Mouse (Mus musculus) heart, embryonic 16.5 days (tissue): Measurements from ENCODE around the gene Traf4. TPM values are rescaled to one million over a fixed set of nuclear protein-coding genes. Genes with fewer than 3 reads are reported as not detected.

Source experiments
- microRNA-seq: library from miRNA; unstranded; fragments of <30 nt; microRNA quantifications from one replicate; pipeline ENCODE4, GENCODE M21; 2017
- polyA plus RNA-seq: library from polyadenylated mRNA; unstranded; fragments of >200 nt; fragmentation: Nextera tagmentation; extraction: Ambion mirVana; gene quantifications from 2 replicates; pipeline ENCODE4 v1.2.1, GENCODE M21; 2015

Gene Traf4
- polyA plus RNA-seq, 1 experiment from 2014 or later: 37.3 TPM

Small RNA genes lying within 50 kb of the gene (microRNA-seq; reads per million reads assigned to microRNA genes)
- 0.59 reads per million for gene Mir7653

Other genes with a start within 250 kb of the Traf4 start
- gene Sez6, start 234.8 kb downstream of the Traf4 start, polyA plus RNA-seq: 0.04 and 0.19 TPM in 2 replicates
- 11.6 and 12.4 TPM in 2 replicates for gene Phf12, start 182.8 kb downstream of the Traf4 start, polyA plus RNA-seq
- 12.3 and 12.6 TPM in 2 replicates for gene Dhrs13, start 133.3 kb downstream of the Traf4 start, polyA plus RNA-seq
- gene Flot2, start 127.7 kb downstream of the Traf4 start, polyA plus RNA-seq: 109 and 112 TPM in 2 replicates
- 27.6 TPM in 2 replicates for gene Eral1, start 85.2 kb downstream of the Traf4 start, polyA plus RNA-seq
- gene Fam222b, start 70.9 kb downstream of the Traf4 start, polyA plus RNA-seq: 14.9 and 15.2 TPM in 2 replicates
- 17.7 TPM in 2 replicates for gene Nek8, start 11.1 kb upstream of the Traf4 start, polyA plus RNA-seq
- 14.2 and 16.1 TPM in 2 replicates for gene Tlcd1, start 11.1 kb upstream of the Traf4 start, polyA plus RNA-seq
- 708 and 711 TPM in 2 replicates for gene Rpl23a, start 18.0 kb upstream of the Traf4 start, polyA plus RNA-seq
- 51.5 and 60.8 TPM in 2 replicates for gene Rab34, start 22.8 kb upstream of the Traf4 start, polyA plus RNA-seq
- gene Proca1, start 27.8 kb upstream of the Traf4 start, polyA plus RNA-seq: 2.4 and 2.6 TPM in 2 replicates
- 58.0 and 64.5 TPM in 2 replicates for gene Sdf2, start 80.2 kb upstream of the Traf4 start, polyA plus RNA-seq
- 16.3 and 16.9 TPM in 2 replicates for gene Supt6, start 80.4 kb upstream of the Traf4 start, polyA plus RNA-seq
- gene 2610507B11Rik, start 96.2 kb upstream of the Traf4 start, polyA plus RNA-seq: 67.1 and 70.8 TPM in 2 replicates
- gene BC030499, start 125.3 kb upstream of the Traf4 start, polyA plus RNA-seq: 0.32 and 0.51 TPM in 2 replicates
- 27.7 and 28.5 TPM in 2 replicates for gene Spag5, start 135.9 kb upstream of the Traf4 start, polyA plus RNA-seq
- 29.0 and 30.7 TPM in 2 replicates for gene Aldoc, start 157.4 kb upstream of the Traf4 start, polyA plus RNA-seq
- 52.3 and 56.3 TPM in 2 replicates for gene Pigs, start 162.8 kb upstream of the Traf4 start, polyA plus RNA-seq
- 34.0 and 37.1 TPM in 2 replicates for gene Unc119, start 177.9 kb upstream of the Traf4 start, polyA plus RNA-seq
- gene Foxn1, start 221.0 kb upstream of the Traf4 start, polyA plus RNA-seq: 4.1 and 7.9 TPM in 2 replicates